Mouse (Mus musculus) monocyte, adult 5-6 weeks (primary cell): ENCODE measurements around the gene Cdh20. TPM values are rescaled to one million over a fixed set of nuclear protein-coding genes. Genes with fewer than 3 reads are reported as not detected.

ENCODE experiments used
- ATAC-seq: fragments of 153-309, 156-312 bp; replicated peaks from 2 replicates; pipeline ENCODE4 v1.8.0; 2017; ENCODE audit warnings: mild to moderate bottlenecking; ENCODE audit not compliant: low TSS enrichment, insufficient number of reproducible peaks, severe bottlenecking, poor library complexity, low FRiP score
- total RNA-seq: library from RNA; stranded (forward); fragments of 200-1000, 200-491, 200-594 nt; gene quantifications from 3 replicates; pipeline ENCODE4 v1.2.3, GENCODE M21; 2017

The Cdh20 gene
- total RNA-seq, 1 experiment from 2014 or later, result not detected

DNA sequence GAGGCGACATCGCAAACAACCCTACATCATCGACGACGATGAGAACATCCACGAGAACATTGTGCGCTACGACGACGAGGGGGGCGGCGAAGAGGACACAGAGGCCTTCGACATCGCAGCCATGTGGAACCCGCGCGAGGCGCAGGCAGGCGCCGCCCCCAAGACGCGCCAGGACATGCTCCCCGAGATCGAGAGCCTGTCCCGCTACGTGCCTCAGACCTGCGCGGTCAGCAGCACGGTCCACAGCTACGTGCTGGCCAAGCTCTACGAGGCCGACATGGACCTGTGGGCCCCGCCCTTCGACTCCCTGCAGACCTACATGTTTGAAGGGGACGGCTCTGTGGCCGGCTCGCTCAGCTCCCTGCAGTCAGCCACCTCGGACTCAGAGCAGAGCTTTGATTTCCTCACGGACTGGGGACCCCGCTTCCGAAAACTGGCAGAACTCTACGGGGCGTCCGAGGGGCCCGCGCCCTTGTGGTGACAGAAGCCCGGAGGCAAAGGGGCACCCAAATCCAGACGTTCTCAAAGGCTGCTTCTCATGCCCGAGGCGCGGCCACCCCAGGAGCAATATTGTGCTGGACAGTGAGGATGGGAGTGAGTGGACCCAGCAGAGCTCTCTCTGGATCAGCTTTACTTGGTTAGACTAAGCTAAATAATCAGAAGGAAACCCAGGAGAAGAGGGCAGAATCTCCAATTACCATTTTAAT, 225.7 kb downstream of the Cdh20 start:
- no peak for ATAC-seq

DNA sequence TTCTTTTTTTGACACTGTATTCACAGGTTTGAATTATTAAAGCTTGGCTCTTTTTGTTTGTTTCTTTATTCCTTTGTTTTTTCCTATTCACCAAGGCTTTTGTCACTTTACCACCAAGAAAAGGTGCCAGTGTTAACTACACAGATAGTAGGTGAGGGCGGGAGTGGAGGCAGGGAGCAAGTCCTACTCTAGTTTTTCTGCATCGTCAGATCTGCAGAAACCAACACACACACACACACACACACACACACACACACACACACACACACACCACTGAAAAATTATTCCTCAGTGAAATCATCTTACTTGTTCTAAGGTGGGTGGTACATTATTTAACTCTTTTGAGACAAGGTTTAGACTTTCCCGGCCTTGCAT, 226.3 kb downstream of the Cdh20 start:
- ATAC-seq, result no peak

DNA sequence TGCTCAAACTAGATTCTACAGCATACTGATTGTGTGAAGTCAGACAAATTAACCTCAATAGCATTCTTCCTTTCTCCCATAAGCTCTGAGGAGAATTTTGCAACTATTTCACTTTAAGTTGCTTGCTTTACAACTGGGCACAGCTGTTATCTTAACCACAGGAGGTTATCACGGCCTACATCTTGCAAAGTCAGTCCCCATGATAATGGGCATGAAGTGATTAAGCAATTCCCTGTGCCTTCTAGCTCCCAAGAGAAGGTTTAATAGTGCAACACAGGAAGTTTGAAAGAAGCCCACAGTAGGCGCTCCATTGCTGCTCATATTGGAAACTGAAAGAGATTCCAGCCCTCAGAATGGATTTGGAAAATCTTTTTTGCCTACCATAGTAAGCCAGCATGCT, 229.5 kb downstream of the Cdh20 start:
- ATAC-seq, result no peak

DNA sequence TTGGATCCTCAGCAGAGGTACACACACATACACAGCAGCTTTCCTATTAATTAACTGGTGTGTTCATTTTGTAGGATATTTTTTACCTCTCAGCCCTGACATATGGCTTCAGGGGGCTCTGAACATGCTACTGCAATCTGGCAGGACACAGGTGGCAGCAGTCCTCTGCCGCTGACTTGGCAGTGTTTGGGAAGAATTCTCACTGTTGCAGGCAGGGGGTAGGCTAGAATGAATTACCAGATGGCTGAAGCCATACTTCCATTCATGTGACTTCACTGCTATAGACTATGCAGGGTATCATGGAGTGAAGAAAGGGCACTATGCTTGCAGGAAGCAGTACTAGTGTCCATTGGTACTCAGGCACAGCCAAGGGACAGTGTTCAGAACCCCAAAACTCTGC, 233.8 kb downstream of the Cdh20 start:
- ATAC-seq, result no peak

DNA sequence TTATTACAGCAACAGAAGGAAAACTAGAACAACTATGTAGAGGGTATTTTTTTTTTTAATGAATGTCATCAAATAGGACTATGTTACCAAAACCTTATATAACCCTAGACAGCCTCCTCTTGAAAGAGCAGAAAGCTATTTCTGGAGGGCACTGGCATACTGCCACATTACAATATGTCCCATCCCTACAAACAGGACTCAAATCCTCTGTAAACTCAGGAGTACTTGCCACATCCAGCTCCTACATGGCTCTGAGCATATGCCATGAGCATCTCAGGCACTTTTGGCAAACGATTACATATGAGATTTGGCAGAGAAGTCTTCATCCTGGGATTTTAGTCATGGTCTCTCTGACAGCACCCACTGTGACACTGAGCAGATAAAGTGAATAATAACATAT, 235.5 kb downstream of the Cdh20 start:
- ATAC-seq, result no peak

DNA sequence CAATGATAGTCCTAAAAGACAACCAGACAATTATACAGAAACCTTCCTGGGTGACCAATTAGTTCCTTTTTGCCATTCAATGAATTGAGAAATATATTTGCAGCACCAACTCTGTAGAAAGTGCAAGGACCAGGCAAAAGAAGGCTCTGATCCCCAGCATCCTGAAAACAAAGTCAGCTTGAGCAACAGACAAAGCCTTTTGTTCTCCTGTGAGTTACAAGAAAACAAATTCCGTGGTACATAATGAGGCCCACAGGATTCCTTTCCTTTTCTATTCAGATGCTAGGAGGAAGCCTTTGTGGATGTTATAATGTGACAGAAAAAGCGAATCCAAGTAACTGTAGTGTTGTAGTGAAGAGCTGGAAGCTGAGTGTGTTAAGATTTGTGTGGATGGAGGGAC, 244.3 kb downstream of the Cdh20 start:
- no peak for ATAC-seq

DNA sequence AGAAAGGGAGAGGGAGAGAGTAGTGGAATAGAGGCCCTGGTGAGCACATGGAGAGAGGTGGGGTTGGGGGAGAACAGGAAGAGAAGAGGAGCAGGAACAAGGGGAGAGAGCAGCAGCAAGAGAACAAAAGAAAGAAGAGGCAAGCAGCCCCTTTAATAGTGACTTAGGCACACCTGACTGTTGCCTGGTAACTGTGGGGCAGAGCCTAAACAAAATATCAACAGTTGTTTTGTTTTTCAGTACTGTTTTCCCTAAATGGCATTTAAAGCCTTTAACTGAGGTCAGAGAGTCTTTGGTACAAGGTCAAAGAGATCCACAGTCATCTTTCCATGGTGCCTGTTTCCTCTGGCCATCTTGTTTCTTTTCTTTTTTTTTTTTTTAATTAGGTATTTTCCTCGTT, 245.0 kb downstream of the Cdh20 start:
- ATAC-seq, result no peak

DNA sequence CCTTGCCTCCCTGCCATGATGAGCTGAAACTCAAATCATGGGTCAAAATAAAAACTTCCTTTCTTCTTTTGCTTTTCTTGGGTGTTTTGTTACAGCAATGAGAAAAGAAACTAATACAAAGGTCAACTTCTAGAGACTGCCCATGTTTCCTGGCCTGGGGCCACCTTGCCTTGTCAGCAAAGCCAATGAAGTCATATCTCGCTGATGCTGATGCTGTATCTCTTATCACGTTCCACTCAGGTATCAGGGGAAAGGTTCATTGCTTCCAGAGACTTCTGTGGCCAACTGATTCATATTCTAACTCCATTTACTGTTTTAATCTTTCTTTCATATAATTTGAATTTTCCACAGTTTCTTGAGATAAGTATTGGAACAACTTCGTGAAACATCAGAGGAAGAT, 273.3 kb downstream of the Cdh20 start:
- no peak for ATAC-seq
